ENCODE assay signal across 9 mouse cellular contexts in the genomic region with DNA sequence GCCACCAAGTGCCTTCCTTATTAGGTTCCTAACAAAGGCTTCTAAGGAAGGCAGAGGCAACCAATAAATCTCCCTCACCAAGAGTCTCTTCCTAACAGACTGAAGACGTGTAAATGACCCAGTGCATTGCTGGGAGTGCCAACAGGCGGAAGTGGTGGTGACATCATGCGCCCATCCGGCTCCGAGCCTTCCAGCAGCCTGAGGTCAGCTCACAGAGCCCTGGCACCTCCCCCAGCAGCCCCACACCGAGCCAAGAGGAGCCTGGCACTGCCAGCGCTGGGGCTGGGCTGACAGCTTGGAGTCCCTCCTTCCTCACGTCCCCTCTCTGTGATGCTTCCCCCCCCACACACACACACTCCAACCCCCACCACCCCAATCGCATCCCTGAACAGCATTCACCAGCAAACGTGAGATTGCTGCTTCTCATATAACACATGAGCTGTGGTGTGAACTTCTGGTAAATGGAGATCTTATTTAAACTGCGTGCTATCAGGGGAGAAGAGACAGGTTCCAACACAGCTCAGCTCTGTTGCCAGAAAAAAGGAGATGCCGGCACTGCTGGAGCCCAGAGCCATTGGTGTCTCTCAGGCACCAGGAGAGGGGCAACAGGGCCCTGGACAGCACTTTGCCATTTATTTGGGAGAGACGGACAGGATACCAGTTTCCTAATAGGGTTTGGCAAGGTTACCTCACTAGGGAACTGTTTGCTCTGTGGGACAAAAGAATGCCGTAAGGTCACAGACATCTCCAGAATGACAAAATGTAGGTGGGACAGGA. TPM values are rescaled to one million over a fixed set of nuclear protein-coding genes. Genes with fewer than 3 reads are reported as not detected.
DNase-seq lines count a peak whose midpoint lies in the region; ATAC-seq and TF ChIP-seq lines count a peak whose summit lies in the region.
"Had no signal": no experiment of that assay in that cellular context is flagged by ENCODE, and none has a peak within 500 bp of the region (broad histone marks: within the 10 kb centered on the region; RNA-seq: fewer than 3 reads in every experiment).

No protein-coding gene starts in this region.

- peak; percentile 37 for DNase-seq in ovary, adult 18-20 months (ENCODE audit: low spot score)
- no peak for DNase-seq in ovary, postnatal 10 days (ENCODE audit: low spot score)
- peak; percentile 97 for DNase-seq in cerebellum, adult 9-11 months
- DNase-seq in heart, adult 2 months, result peak; percentile 70 to 83
- DNase-seq in kidney, adult 11 months, result peak; percentile 56
- DNase-seq in left cerebral cortex, postnatal 36 days (ENCODE audit: low spot score in 2 of 2), result peak; percentile 38 to 47
- peak; percentile 29 for DNase-seq in thymus, postnatal 0 days (ENCODE audit: low spot score)

- WGBS in heart, adult 2 months, result 13% methylated on average over 14 of the region's 14 CpGs

- peak; percentile 55 for TF ChIP-seq POLR2A in heart, adult 2 months (IDR thresholded peaks at IDR 0.05; ENCODE audit: insufficient read depth, low read depth, low read length)

- H3K79me2 ChIP-seq in heart, adult 2 months (replicated peaks; ENCODE audit: control insufficient read depth, insufficient read depth, low read length), result no peaks in the 10 kb centered on the region

- peak overlapping the region; percentile 57 for H3K27ac ChIP-seq in heart, adult 2 months
- H3K27ac ChIP-seq: liver, embryonic 14.5 days had no signal

- no peaks in the 10 kb centered on the region for H3K27me3 ChIP-seq in heart, adult 2 months (ENCODE audit: control insufficient read depth, insufficient read depth, low read length)

- no peaks in the 10 kb centered on the region for H3K36me3 ChIP-seq in heart, adult 2 months (ENCODE audit: control insufficient read depth, insufficient read depth, low read length)

- intact Hi-C loops in heart, adult 2 months (cut with DNase I), result no loop called here
- intact Hi-C loops in left cerebral cortex, postnatal 36 days (cut with DNase I), result no loop called here

- peaks cover 36% of the 10 kb centered on the region for H3K4me1 ChIP-seq in heart, adult 2 months (ENCODE audit: control insufficient read depth, insufficient read depth, low read length)

- TF ChIP-seq EP300 in heart, adult 2 months (IDR thresholded peaks at IDR 0.05; ENCODE audit: insufficient read depth, low read depth, low read length), result 0 out of 2 replicates have a peak, but pooled peaks have one; percentile 29

- ATAC-seq in megakaryocyte-erythroid progenitor cell, adult 5-6 weeks (replicated peaks; ENCODE audit: low FRiP score, low TSS enrichment, poor library complexity, severe bottlenecking), result peak; percentile 55

- H3K4me3 ChIP-seq in heart, adult 2 months, result no peak overlapping the region

- peak overlapping the region; percentile 43; the same call in 1 of the 2 replicates for H3K9ac ChIP-seq in heart, adult 2 months (ENCODE audit: low read depth, low read length)
- H3K9ac ChIP-seq: liver, embryonic 14.5 days had no signal

- TF ChIP-seq CTCF in heart, adult 2 months (IDR thresholded peaks at IDR 0.05), result no peak

RNA-seq across cellular contexts. Expression of a gene that starts 14.3 kb away (rescaled TPM):
- 10 to 100 TPM; 11.0 to 12.6 TPM for total RNA-seq in heart, adult 2 months (2021)
- 12.2 and 15.0 TPM in 2 replicates for polyA plus RNA-seq in heart, adult 2 months (2012; rRNA removed)
- 10 to 100 TPM in 1 of 2 experiments, 1 to 10 TPM in 1; 9.7 to 13.5 TPM for total RNA-seq in left cerebral cortex, postnatal 36 days (2021)
- not detected in 2 replicates for total RNA-seq in megakaryocyte-erythroid progenitor cell, adult 5-6 weeks (2014; fragmentation: Nextera tagmentation)
- total RNA-seq in megakaryocyte-erythroid progenitor cell, adult 5-6 weeks (2017), result not detected in 2 replicates
- polyA plus RNA-seq in thymus, postnatal 0 days (2015; fragmentation: Nextera tagmentation; extraction: Ambion mirVana), result 0.68 and 0.70 TPM in 2 replicates

Comparison
In these comparisons a context has a peak if more than half of its experiments do, and no peak if none do; other contexts are left out.
1. RNA of a gene that starts 14.3 kb away (total RNA-seq): 9.7 to 13.5 TPM in left cerebral cortex, postnatal 36 days and 11.0 to 12.6 TPM in heart, adult 2 months; not detected in megakaryocyte-erythroid progenitor cell, adult 5-6 weeks; every median in the first group is over 10 times any median in the second.